Mouse (Mus musculus) embryonic fibroblast, embryonic 13.5 days (primary cell): ENCODE data around the gene Fgf2.

Source experiments
- CTCF ChIP-seq: IDR thresholded peaks from 2 replicates; pipeline ENCODE4 v1.5.1; 2011; ENCODE audit warnings: mild to moderate bottlenecking, control low read depth, low read length, moderate library complexity, borderline replicate concordance; ENCODE audit not compliant: insufficient read depth
- POLR2A ChIP-seq: IDR thresholded peaks from 2 replicates; pipeline ENCODE4 v1.6.1; 2011; ENCODE audit warnings: low read depth, mild to moderate bottlenecking, control low read depth, low read length, moderate library complexity

DNA sequence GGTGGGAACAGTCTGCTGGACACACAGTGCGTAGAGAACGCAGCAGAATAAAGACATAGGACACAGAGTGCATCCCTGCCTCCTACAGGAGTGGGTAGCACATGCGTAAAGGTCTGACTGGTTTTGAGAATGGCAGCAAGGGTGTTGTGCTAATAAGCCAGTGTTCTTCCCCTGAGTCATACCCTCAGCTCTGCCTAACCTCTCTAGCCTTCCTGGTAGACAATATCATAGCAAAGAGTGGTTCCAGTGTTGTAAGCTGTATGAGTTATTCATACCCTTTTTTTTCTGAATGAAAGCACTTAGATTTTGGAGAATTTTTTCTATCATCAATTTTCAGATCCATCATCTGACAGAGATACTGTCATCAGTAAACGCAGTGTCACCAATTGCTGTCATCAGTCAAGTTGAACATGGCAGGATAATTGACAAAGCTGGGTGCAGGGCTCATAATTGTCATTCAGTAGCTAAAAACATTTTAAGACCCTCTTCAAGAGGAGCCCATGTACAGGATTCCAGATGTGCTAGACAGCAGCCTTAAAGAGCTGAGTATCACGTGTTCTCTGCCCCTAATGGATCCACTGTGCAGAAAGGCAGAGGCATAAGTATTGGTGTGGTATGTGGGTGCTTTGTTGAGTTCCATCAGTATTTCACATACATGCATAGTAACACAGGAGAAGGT lies 48.9 kb downstream of the Fgf2 start:
- no peak for TF ChIP-seq CTCF
- TF ChIP-seq POLR2A, result no peak
